In genomic region chr2:181671984-181672383, GRCm38 (mm10) we compare ENCODE assay signal across 9 mouse cellular contexts. TPM values are rescaled to one million over a fixed set of nuclear protein-coding genes. Genes with fewer than 3 reads are reported as not detected.
DNase-seq lines count a peak whose midpoint lies in the region; ATAC-seq and TF ChIP-seq lines count a peak whose summit lies in the region.
"Had no signal": no experiment of that assay in that cellular context is flagged by ENCODE, and none has a peak within 500 bp of the region (broad histone marks: within the 10 kb centered on the region; RNA-seq: fewer than 3 reads in every experiment).

No protein-coding gene starts in this region.

- TF ChIP-seq POLR2A in ES-Bruce4 (IDR thresholded peaks at IDR 0.05; ENCODE audit: insufficient read depth, low read length): no peak

- H3K4me1 ChIP-seq in kidney, embryonic 14.5 days (ENCODE audit: control insufficient read depth, insufficient read depth, low read length): peaks cover 17% of the 10 kb centered on the region
- no peaks in the 10 kb centered on the region for H3K4me1 ChIP-seq in ES-Bruce4 (ENCODE audit: control insufficient read depth, insufficient read depth, low read length)
- peaks cover 30% of the 10 kb centered on the region for H3K4me1 ChIP-seq in hindbrain, postnatal 0 days (ENCODE audit: insufficient read depth, low read length)

- TF ChIP-seq EP300 in ES-Bruce4 (IDR thresholded peaks at IDR 0.05; ENCODE audit: insufficient read depth, low read depth, low read length): no peak

- no peak for TF ChIP-seq CTCF in ES-Bruce4 (IDR thresholded peaks at IDR 0.05; ENCODE audit: low read depth, low read length)
- no peak for TF ChIP-seq CTCF in hindbrain, postnatal 0 days (IDR thresholded peaks at IDR 0.05; ENCODE audit: low read depth)

- H3K4me2 ChIP-seq in kidney, embryonic 14.5 days (replicated peaks; ENCODE audit: low read depth, low read length): no peak overlapping the region
- peak overlapping the region; percentile 62; the same call in 1 of the 2 replicates for H3K4me2 ChIP-seq in hindbrain, postnatal 0 days (ENCODE audit: low read depth, low read length)

- 30% methylated on average over 7 of the region's 7 CpGs for WGBS in kidney, embryonic 14.5 days
- 34% methylated on average over 7 of the region's 7 CpGs for WGBS in hindbrain, postnatal 0 days

- peak; percentile 70 for DNase-seq in heart, adult 11 months
- DNase-seq in heart, adult 8-10 months (ENCODE audit: low spot score): no peak
- no peak for DNase-seq in kidney, postnatal 4 days
- no peak for DNase-seq in hindbrain, postnatal 0 days (ENCODE audit: low spot score)
- DNase-seq in cerebellum, postnatal 36 days: no peak
- DNase-seq in gastrocnemius, adult 8-10 months (ENCODE audit: low spot score in 2 of 2): no peak

- H3K9me3 ChIP-seq in kidney, embryonic 14.5 days (ENCODE audit: control insufficient read depth, low read length): no peaks in the 10 kb centered on the region
- no peaks in the 10 kb centered on the region for H3K9me3 ChIP-seq in ES-Bruce4 (replicated peaks; ENCODE audit: control insufficient read depth, insufficient read depth, low read length, poor library complexity, severe bottlenecking)
- H3K9me3 ChIP-seq in hindbrain, postnatal 0 days (ENCODE audit: low read length): no peaks in the 10 kb centered on the region

- no peak for ATAC-seq in kidney, embryonic 14.5 days (ENCODE audit: low FRiP score, low TSS enrichment)
- no peak for ATAC-seq in hindbrain, postnatal 0 days

- peaks cover 47% of the 10 kb centered on the region for H3K27me3 ChIP-seq in kidney, embryonic 14.5 days (ENCODE audit: control insufficient read depth, insufficient read depth, low read length)
- peaks cover 2% of the 10 kb centered on the region; the same call in 1 of the 2 replicates for H3K27me3 ChIP-seq in ES-Bruce4 (ENCODE audit: control insufficient read depth, insufficient read depth, low read length, poor library complexity, severe bottlenecking)
- peaks cover 31% of the 10 kb centered on the region for H3K27me3 ChIP-seq in hindbrain, postnatal 0 days (ENCODE audit: insufficient read depth, low read length)

- peak overlapping the region; percentile 52 for H3K4me3 ChIP-seq in kidney, embryonic 14.5 days (ENCODE audit: low read length)
- H3K4me3 ChIP-seq in ES-Bruce4 (ENCODE audit: low read depth, low read length): no peak overlapping the region
- no peak overlapping the region for H3K4me3 ChIP-seq in hindbrain, postnatal 0 days (ENCODE audit: low read length)

- H3K9ac ChIP-seq in kidney, embryonic 14.5 days (ENCODE audit: low read depth, low read length): no peak overlapping the region
- H3K9ac ChIP-seq in ES-Bruce4 (ENCODE audit: low read depth, poor library complexity, severe bottlenecking): peak overlapping the region; percentile 65; the same call in 1 of the 2 replicates
- no peak overlapping the region; the same call in 1 of the 2 replicates for H3K9ac ChIP-seq in hindbrain, postnatal 0 days (replicated peaks; ENCODE audit: low read length)

- no peaks in the 10 kb centered on the region for H3K36me3 ChIP-seq in kidney, embryonic 14.5 days (ENCODE audit: control insufficient read depth, insufficient read depth, low read length)
- no peaks in the 10 kb centered on the region for H3K36me3 ChIP-seq in ES-Bruce4 (ENCODE audit: control insufficient read depth, insufficient read depth, low read length, poor library complexity, severe bottlenecking)
- H3K36me3 ChIP-seq in hindbrain, postnatal 0 days (ENCODE audit: insufficient read depth, low read length): no peaks in the 10 kb centered on the region; the same call in 1 of the 2 replicates

- no peak overlapping the region for H3K27ac ChIP-seq in kidney, embryonic 14.5 days (ENCODE audit: low read depth, low read length)
- H3K27ac ChIP-seq in ES-Bruce4 (ENCODE audit: insufficient read depth, low read length): no peak overlapping the region
- no peak overlapping the region for H3K27ac ChIP-seq in hindbrain, postnatal 0 days

RNA-seq across cellular contexts. Expression of gene Sox18, which starts 0.5 kb away (rescaled TPM):
- total RNA-seq in heart, adult 8-10 months (2022): 10 to 100 TPM; 21.4 to 53.8 (median 48.1) TPM
- polyA plus RNA-seq in kidney, embryonic 14.5 days (2014; fragmentation: Nextera tagmentation; extraction: Ambion mirVana): 36.8 and 40.5 TPM in 2 replicates
- 0.49 and 0.68 TPM in 2 replicates for polyA plus RNA-seq in ES-Bruce4 (2011; ENCODE audit: insufficient read depth, insufficient read length, low read depth, missing spikeins)
- total RNA-seq in hindbrain, postnatal 0 days (2014; rRNA removed): 10.8 and 14.7 TPM in 2 replicates
- polyA plus RNA-seq in hindbrain, postnatal 0 days (2015; fragmentation: Nextera tagmentation; extraction: Ambion mirVana): 10.6 and 11.6 TPM in 2 replicates
- total RNA-seq in gastrocnemius, adult 8-10 months (2022): 10 to 100 TPM in 2 of 4 experiments, 1 to 10 TPM in 2; 3.9 to 13.4 (median 7.1) TPM
- total RNA-seq: monocyte, adult 5-6 weeks had no signal

RNA-seq across cellular contexts. Expression of gene Tcea2, which starts 8.1 kb away (rescaled TPM):
- total RNA-seq in heart, adult 8-10 months (2022): 1 to 10 TPM; 5.3 to 8.0 (median 7.2) TPM
- 24.5 and 24.8 TPM in 2 replicates for polyA plus RNA-seq in kidney, embryonic 14.5 days (2014; fragmentation: Nextera tagmentation; extraction: Ambion mirVana)
- polyA plus RNA-seq in ES-Bruce4 (2011; ENCODE audit: insufficient read depth, insufficient read length, low read depth, missing spikeins): 13.0 and 15.3 TPM in 2 replicates
- 37.2 and 50.2 TPM in 2 replicates for total RNA-seq in hindbrain, postnatal 0 days (2014; rRNA removed)
- 48.7 and 54.3 TPM in 2 replicates for polyA plus RNA-seq in hindbrain, postnatal 0 days (2015; fragmentation: Nextera tagmentation; extraction: Ambion mirVana)
- 1 to 10 TPM; 6.7 to 8.4 (median 7.3) TPM for total RNA-seq in gastrocnemius, adult 8-10 months (2022)

RNA-seq across cellular contexts. Expression of gene Gm29797, which starts 15.2 kb away (rescaled TPM):
- not detected for total RNA-seq in heart, adult 8-10 months (2022)
- 0.63 TPM in 1 of 2 replicates, not detected in the other for polyA plus RNA-seq in kidney, embryonic 14.5 days (2014; fragmentation: Nextera tagmentation; extraction: Ambion mirVana)
- 1.2 and 1.6 TPM in 2 replicates for polyA plus RNA-seq in ES-Bruce4 (2011; ENCODE audit: insufficient read depth, insufficient read length, low read depth, missing spikeins)
- not detected in 2 replicates for total RNA-seq in hindbrain, postnatal 0 days (2014; rRNA removed)
- polyA plus RNA-seq in hindbrain, postnatal 0 days (2015; fragmentation: Nextera tagmentation; extraction: Ambion mirVana): not detected in 2 replicates
- not detected for total RNA-seq in gastrocnemius, adult 8-10 months (2022)
- total RNA-seq: monocyte, adult 5-6 weeks had no signal

RNA-seq across cellular contexts. Expression of gene Rgs19, which starts 21.8 kb away (rescaled TPM):
- 1 to 10 TPM; 3.7 to 8.9 (median 4.9) TPM for total RNA-seq in heart, adult 8-10 months (2022)
- polyA plus RNA-seq in kidney, embryonic 14.5 days (2014; fragmentation: Nextera tagmentation; extraction: Ambion mirVana): 70.8 and 71.9 TPM in 2 replicates
- 36.3 and 46.5 TPM in 2 replicates for polyA plus RNA-seq in ES-Bruce4 (2011; ENCODE audit: insufficient read depth, insufficient read length, low read depth, missing spikeins)
- total RNA-seq in hindbrain, postnatal 0 days (2014; rRNA removed): 57.9 and 94.0 TPM in 2 replicates
- 50.6 and 56.8 TPM in 2 replicates for polyA plus RNA-seq in hindbrain, postnatal 0 days (2015; fragmentation: Nextera tagmentation; extraction: Ambion mirVana)
- total RNA-seq in gastrocnemius, adult 8-10 months (2022): 1 to 10 TPM; 1.5 to 5.2 (median 3.6) TPM

RNA-seq across cellular contexts. Expression of gene Lkaaear1, which starts 26.3 kb away (rescaled TPM):
- not detected for total RNA-seq in heart, adult 8-10 months (2022)
- not detected in 2 replicates for polyA plus RNA-seq in kidney, embryonic 14.5 days (2014; fragmentation: Nextera tagmentation; extraction: Ambion mirVana)
- not detected in 2 replicates for polyA plus RNA-seq in ES-Bruce4 (2011; ENCODE audit: insufficient read depth, insufficient read length, low read depth, missing spikeins)
- total RNA-seq in hindbrain, postnatal 0 days (2014; rRNA removed): not detected in 2 replicates
- not detected in 2 replicates for polyA plus RNA-seq in hindbrain, postnatal 0 days (2015; fragmentation: Nextera tagmentation; extraction: Ambion mirVana)
- total RNA-seq in gastrocnemius, adult 8-10 months (2022): not detected
- total RNA-seq: monocyte, adult 5-6 weeks had no signal
